Mouse (Mus musculus) limb, embryonic 11.5 days (tissue): ENCODE measurements around the gene Cep126. TPM values are rescaled to one million over a fixed set of nuclear protein-coding genes. Genes with fewer than 3 reads are reported as not detected.

Experiments used
- ATAC-seq: fragments of 200-750 bp; cut with Nextera tagmentation; 2 replicates; pipeline ENCODE4 v1.8.0; 2017; ENCODE audit warnings: low read depth; ENCODE audit not compliant: insufficient number of reproducible peaks, low FRiP score, low TSS enrichment
- DNase-seq: peaks from one replicate; pipeline ENCODE4 v3.0.0-alpha.2; 2015; ENCODE audit warnings: low spot score
- H3K27ac ChIP-seq: fragments of 300-500 bp; sonication (generic); replicated peaks from 2 replicates; pipeline ENCODE4 v1.5.1; 2014; ENCODE audit warnings: low read depth, mild to moderate bottlenecking, low read length
- H3K27me3 ChIP-seq: fragments of 300-500 bp; sonication (generic); 2 replicates; pipeline ENCODE4 v1.6.1; 2014; ENCODE audit warnings: mild to moderate bottlenecking, low read length, mixed read lengths; ENCODE audit not compliant: control insufficient read depth, insufficient read depth
- H3K36me3 ChIP-seq: fragments of 300-500 bp; sonication (generic); 2 replicates; pipeline ENCODE4 v1.6.1; 2014; ENCODE audit warnings: mild to moderate bottlenecking, low read length, moderate library complexity, mixed read lengths; ENCODE audit not compliant: control insufficient read depth, insufficient read depth
- H3K4me1 ChIP-seq: fragments of 300-500 bp; sonication (generic); 2 replicates; pipeline ENCODE4 v1.6.1; 2014; ENCODE audit warnings: low read length, mixed read lengths; ENCODE audit not compliant: control insufficient read depth, insufficient read depth
- H3K4me2 ChIP-seq: fragments of 300-500 bp; sonication (generic); 2 replicates; pipeline ENCODE4 v1.6.1; 2014; ENCODE audit warnings: low read depth, mild to moderate bottlenecking, moderate library complexity; ENCODE audit not compliant: severe bottlenecking
- H3K4me3 ChIP-seq: fragments of 300-500 bp; sonication (generic); 2 replicates; pipeline ENCODE4 v1.5.1; 2014; ENCODE audit warnings: low read depth, low read length
- H3K9ac ChIP-seq: fragments of 300-500 bp; sonication (generic); 2 replicates; pipeline ENCODE4 v1.6.1; 2014; ENCODE audit warnings: mild to moderate bottlenecking, low read length
- H3K9me3 ChIP-seq: fragments of 300-500 bp; sonication (generic); 2 replicates; pipeline ENCODE4 v1.6.1; 2016; ENCODE audit warnings: low read length; ENCODE audit not compliant: control insufficient read depth
- WGBS: fragments of 180-500 bp; shearing (Covaris S2); extraction: QIAGEN DNeasy Blood & Tissue Kit; methylation state at CpG from one replicate; pipeline ENCODE4 v1.1.7; 2014; 5-methylcytosine and 5-hydroxymethylcytosine counted together
- polyA plus RNA-seq: library from polyadenylated mRNA; unstranded; fragments of >200 nt; fragmentation: Nextera tagmentation; extraction: Ambion mirVana; gene quantifications from 2 replicates; pipeline ENCODE4 v1.2.1, GENCODE M21; 2014

The Cep126 gene
- polyA plus RNA-seq, 1 experiment from 2014 or later: 4.5 TPM

DNA sequence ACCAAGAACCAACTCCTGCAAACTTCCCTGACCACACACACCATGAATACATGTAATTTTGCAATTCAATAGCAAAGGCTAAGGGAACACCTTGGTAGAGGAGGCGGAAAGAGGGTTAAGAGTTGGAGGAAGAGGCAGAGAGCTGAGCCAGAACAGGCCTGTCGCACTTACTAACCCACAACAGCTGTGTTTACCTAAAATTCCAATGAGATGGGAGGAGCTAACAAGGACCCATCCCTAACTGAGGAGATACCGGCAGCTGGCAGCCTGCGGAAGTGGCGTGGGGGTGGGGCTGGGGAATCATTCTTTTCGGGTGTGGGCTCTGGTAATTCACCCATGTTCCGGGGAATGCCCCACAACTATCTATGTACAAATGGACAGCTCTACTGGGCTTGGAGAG, 98.5 kb downstream of the Cep126 start:
- ATAC-seq (peak; percentile 33; the same call in 1 of the 2 replicates), DNase-seq (no peak)
- H3K9ac ChIP-seq: no peak overlapping the region
- H3K4me3 ChIP-seq: no peak overlapping the region
- H3K9me3 ChIP-seq: no peaks in the 10 kb centered on the region
- 17% methylated on average over 7 of the region's 7 CpGs for WGBS
- no peaks in the 10 kb centered on the region for H3K36me3 ChIP-seq
- H3K27ac ChIP-seq: no peak overlapping the region
- no peak overlapping the region for H3K4me2 ChIP-seq
- no peaks in the 10 kb centered on the region for H3K4me1 ChIP-seq
- H3K27me3 ChIP-seq: no peaks in the 10 kb centered on the region

DNA sequence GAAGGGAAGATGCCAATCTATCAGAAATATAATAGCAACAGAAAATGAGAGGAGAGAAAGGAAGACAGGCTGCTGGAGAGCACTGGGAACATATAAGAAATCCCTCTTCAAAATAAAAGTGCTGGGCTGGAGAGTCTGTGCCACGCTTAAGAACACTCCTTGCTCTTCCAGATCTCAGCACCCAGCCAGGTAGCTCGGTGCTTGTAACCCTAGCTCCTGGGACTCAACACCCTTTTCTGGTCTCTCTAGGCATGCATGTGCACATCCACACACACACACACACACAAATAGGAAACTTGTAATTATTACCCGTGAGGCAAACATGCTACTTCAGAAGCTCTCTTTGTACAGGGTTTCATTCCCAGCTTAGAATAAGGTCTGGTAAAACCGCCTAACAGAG, 99.0 kb downstream of the Cep126 start:
- DNase-seq: no peak
- H3K9me3 ChIP-seq: no peaks in the 10 kb centered on the region
- no peaks in the 10 kb centered on the region for H3K36me3 ChIP-seq
- no peak overlapping the region for H3K9ac ChIP-seq
- no peak for ATAC-seq
- 38% methylated on average over 4 of the region's 4 CpGs for WGBS
- H3K4me2 ChIP-seq: no peak overlapping the region
- H3K4me3 ChIP-seq: no peak overlapping the region
- H3K27me3 ChIP-seq: no peaks in the 10 kb centered on the region
- H3K27ac ChIP-seq: no peak overlapping the region
- no peaks in the 10 kb centered on the region for H3K4me1 ChIP-seq

DNA sequence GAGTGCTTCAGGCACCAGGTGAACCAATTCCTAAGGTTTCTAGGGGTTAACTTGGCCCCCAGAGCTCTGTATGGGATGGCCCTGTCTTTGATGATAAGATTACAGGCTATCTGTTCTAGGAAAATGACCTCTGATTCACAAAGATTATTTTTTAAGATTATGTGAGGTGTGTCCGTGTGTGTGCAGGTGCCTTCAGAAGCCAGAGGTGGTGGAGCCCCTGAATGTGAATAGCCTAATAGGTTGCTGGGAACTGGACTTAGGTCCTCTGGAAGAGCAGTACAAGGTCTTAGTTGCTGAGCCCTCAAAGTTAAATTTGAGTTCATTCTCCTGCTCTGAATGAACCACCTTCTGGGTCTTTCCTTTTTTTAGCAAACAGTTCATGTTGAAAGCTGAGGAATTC, 100.0 kb downstream of the Cep126 start:
- no peak for DNase-seq
- no peaks in the 10 kb centered on the region for H3K27me3 ChIP-seq
- H3K4me2 ChIP-seq: no peak overlapping the region
- H3K36me3 ChIP-seq: no peaks in the 10 kb centered on the region
- H3K9ac ChIP-seq: no peak overlapping the region
- ATAC-seq: no peak
- no peak overlapping the region for H3K27ac ChIP-seq
- 84% methylated on average over 1 of the region's 1 CpGs for WGBS
- H3K4me1 ChIP-seq: no peaks in the 10 kb centered on the region
- H3K4me3 ChIP-seq: no peak overlapping the region
- H3K9me3 ChIP-seq: no peaks in the 10 kb centered on the region

DNA sequence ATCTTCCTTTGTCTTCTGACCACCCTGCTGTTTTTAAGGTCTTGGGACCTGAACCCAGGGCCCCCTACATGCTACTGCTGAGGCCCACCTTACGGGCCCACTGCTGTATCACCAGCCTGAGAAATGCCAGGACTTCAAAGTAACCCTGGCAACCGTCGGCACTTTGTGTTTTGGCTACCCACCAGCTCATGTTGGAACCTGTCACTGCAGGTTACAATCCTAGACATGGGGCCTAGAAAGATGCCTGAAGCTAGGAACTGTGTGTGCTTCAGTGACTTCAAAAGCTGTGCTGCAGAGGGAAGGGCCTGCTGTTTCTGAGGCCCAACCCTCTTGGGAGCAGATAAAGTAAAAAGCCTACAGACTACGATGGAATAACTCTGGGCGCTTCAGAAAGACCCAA, 101.2 kb downstream of the Cep126 start:
- Histone ChIP-seq H3K4me1 (no peaks in the 10 kb centered on the region), H3K36me3 (no peaks in the 10 kb centered on the region), H3K27me3 (no peaks in the 10 kb centered on the region), H3K27ac (no peak overlapping the region), H3K9me3 (no peaks in the 10 kb centered on the region), H3K4me2 (no peak overlapping the region), H3K4me3 (no peak overlapping the region), H3K9ac (no peak overlapping the region)
- no peak for DNase-seq
- no peak for ATAC-seq
- 70% methylated on average over 5 of the region's 5 CpGs for WGBS

Other genes with a start within 250 kb of the Cep126 start
- gene Yap1, start 129.7 kb downstream of the Cep126 start, polyA plus RNA-seq: 52.7 and 53.8 TPM in 2 replicates
- 17.9 and 19.9 TPM in 2 replicates for gene Cfap300, start 91.5 kb downstream of the Cep126 start, polyA plus RNA-seq